Mouse (Mus musculus): ENCODE measurements around the gene Gm20479. TPM values are rescaled to one million over a fixed set of nuclear protein-coding genes. Genes with fewer than 3 reads are reported as not detected.
A peak's percentile ranks its signal among the peaks of the same experiment; 100 is the strongest.

Gene Gm20479
- polyA plus RNA-seq, 1 experiment = 0.11 TPM

DNA sequence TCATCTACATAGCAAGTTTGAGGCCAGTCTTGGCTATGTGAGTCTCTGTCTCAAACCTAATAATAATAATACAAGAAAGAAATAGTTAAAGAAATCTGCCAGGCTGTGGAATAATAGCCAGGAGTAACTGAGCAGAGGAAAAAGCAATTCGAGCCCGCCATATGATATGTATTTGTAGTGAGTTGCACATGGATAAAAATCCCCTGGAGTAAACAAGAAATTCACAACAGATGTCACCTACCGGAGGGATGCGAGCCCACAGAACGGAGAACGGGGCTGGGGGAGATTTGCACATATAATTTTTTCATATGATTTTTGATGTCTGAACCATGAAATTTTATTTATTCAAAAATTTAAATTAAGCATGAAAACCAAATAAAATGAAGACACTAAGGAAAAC lies 22.6 kb upstream of the Gm20479 start:
- no peak overlapping the region for H3K4me3 ChIP-seq
- no peaks in the 10 kb centered on the region for H3K79me2 ChIP-seq (ENCODE audit: control insufficient read depth, insufficient read depth)
- no peaks in the 10 kb centered on the region for H3K36me3 ChIP-seq (ENCODE audit: control insufficient read depth, insufficient read depth)
- H3ac ChIP-seq (ENCODE audit: control insufficient read depth, insufficient read length) = no peak overlapping the region
- no peak for TF ChIP-seq POLR2AphosphoS2 (IDR thresholded peaks at IDR 0.05; ENCODE audit: insufficient read length, low read depth)
- TF ChIP-seq REST (IDR thresholded peaks at IDR 0.05; ENCODE audit: insufficient read depth, insufficient read length) = no peak
- TF ChIP-seq E2F4 (IDR thresholded peaks at IDR 0.05; ENCODE audit: insufficient read depth) = no peak
- TF ChIP-seq SRF (IDR thresholded peaks at IDR 0.05; ENCODE audit: control insufficient read depth, insufficient read length, low read depth) = no peak
- TF ChIP-seq TCF12 (IDR thresholded peaks at IDR 0.05; ENCODE audit: insufficient read depth, poor library complexity, severe bottlenecking) = no peak
- peaks cover 17% of the 10 kb centered on the region for H3K27me3 ChIP-seq (ENCODE audit: control insufficient read depth, insufficient read depth, insufficient read length)
- H3K4me2 ChIP-seq (ENCODE audit: low read depth) = no peak overlapping the region

DNA sequence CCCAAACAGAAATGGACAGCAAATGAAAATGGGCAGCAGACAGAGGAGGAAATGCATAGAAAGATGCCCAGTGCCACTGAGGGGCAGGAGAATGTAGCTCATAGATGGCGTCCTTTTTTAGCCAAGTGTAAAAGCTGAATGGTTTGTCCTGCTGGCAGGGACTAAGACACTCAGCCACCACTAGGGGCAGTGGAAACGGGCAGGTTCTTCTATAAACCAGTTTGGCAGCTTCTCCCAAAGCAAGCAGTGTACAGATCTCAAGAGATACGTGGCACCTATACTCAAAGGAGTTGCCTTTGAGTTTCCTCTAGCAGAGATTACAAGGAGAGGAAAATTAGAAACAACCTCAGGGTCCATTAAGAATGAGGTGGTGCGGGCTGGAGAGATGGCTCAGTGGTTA lies 21.2 kb upstream of the Gm20479 start:
- peaks cover 29% of the 10 kb centered on the region for H3K27me3 ChIP-seq (ENCODE audit: control insufficient read depth, insufficient read depth, insufficient read length)
- TF ChIP-seq USF1 (IDR thresholded peaks at IDR 0.05; ENCODE audit: low read depth) (no peak), SRF (IDR thresholded peaks at IDR 0.05; ENCODE audit: control insufficient read depth, insufficient read length, low read depth) (no peak), MAX (IDR thresholded peaks at IDR 0.05; ENCODE audit: low read depth) (no peak), TCF12 (IDR thresholded peaks at IDR 0.05; ENCODE audit: insufficient read depth, poor library complexity, severe bottlenecking) (no peak), TCF3 (IDR thresholded peaks at IDR 0.05; ENCODE audit: insufficient read length, low read depth) (no peak), E2F4 (IDR thresholded peaks at IDR 0.05; ENCODE audit: insufficient read depth) (no peak), CEBPB (IDR thresholded peaks at IDR 0.05; ENCODE audit: insufficient read depth, poor library complexity, severe bottlenecking) (no peak), POLR2AphosphoS2 (IDR thresholded peaks at IDR 0.05; ENCODE audit: insufficient read length, low read depth) (no peak), MYOG (IDR thresholded peaks at IDR 0.05; ENCODE audit: control insufficient read depth in 1 of 3, insufficient read depth in 1 of 3, insufficient read length in 2 of 3, low read depth in 2 of 3) (no peak), MYOD1 (IDR thresholded peaks at IDR 0.05; ENCODE audit: control insufficient read depth in 1 of 3, insufficient read length in 2 of 3, low read depth in 2 of 3) (no peak), REST (IDR thresholded peaks at IDR 0.05; ENCODE audit: insufficient read depth, insufficient read length) (no peak), POLR2A (IDR thresholded peaks at IDR 0.05; ENCODE audit: insufficient read length, low read depth) (no peak)

DNA sequence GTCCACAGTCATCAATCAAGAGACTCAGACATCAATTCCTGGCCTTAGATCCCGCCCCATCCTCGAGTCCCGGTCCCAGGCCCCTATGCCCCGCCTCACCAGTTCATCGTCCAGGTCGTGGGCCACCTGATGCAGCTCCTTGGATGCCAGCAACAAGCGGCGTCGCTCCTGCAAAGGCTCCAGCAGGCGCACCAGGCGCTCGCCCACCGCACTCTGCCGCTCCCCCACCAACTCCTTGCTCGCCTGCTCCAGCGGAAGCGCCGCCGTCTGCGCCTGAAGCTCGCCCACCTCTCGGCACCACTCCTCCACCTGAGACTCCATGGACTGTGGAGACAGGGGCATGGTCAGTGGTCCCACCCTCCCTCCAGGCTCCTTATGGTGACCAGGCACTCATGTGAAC lies 18.1 kb upstream of the Gm20479 start:
- no peak overlapping the region for H3ac ChIP-seq (ENCODE audit: control insufficient read depth, insufficient read length)
- H3K79me2 ChIP-seq (ENCODE audit: control insufficient read depth, insufficient read depth) = no peaks in the 10 kb centered on the region
- no peaks in the 10 kb centered on the region for H3K36me3 ChIP-seq (ENCODE audit: control insufficient read depth, insufficient read depth)
- no peak for TF ChIP-seq POLR2A (IDR thresholded peaks at IDR 0.05; ENCODE audit: insufficient read length, low read depth)
- TF ChIP-seq USF1 (IDR thresholded peaks at IDR 0.05; ENCODE audit: low read depth) = no peak
- no peak for TF ChIP-seq REST (IDR thresholded peaks at IDR 0.05; ENCODE audit: insufficient read depth, insufficient read length)
- no peak for TF ChIP-seq CEBPB (IDR thresholded peaks at IDR 0.05; ENCODE audit: insufficient read depth, poor library complexity, severe bottlenecking)
- H3K4me2 ChIP-seq (ENCODE audit: low read depth) = no peak overlapping the region
- peaks cover 29% of the 10 kb centered on the region for H3K27me3 ChIP-seq (ENCODE audit: control insufficient read depth, insufficient read depth, insufficient read length)
- no peak overlapping the region for H3K4me3 ChIP-seq

More for the DNA sequence above, 21.2 kb upstream of the Gm20479 start:
- H3K36me3 ChIP-seq (ENCODE audit: control insufficient read depth, insufficient read depth) = no peaks in the 10 kb centered on the region
- H3K4me3 ChIP-seq = no peak overlapping the region
- no peaks in the 10 kb centered on the region for H3K79me2 ChIP-seq (ENCODE audit: control insufficient read depth, insufficient read depth)
- H3ac ChIP-seq (ENCODE audit: control insufficient read depth, insufficient read length) = no peak overlapping the region
- no peak overlapping the region for H3K4me2 ChIP-seq (ENCODE audit: low read depth)

DNA sequence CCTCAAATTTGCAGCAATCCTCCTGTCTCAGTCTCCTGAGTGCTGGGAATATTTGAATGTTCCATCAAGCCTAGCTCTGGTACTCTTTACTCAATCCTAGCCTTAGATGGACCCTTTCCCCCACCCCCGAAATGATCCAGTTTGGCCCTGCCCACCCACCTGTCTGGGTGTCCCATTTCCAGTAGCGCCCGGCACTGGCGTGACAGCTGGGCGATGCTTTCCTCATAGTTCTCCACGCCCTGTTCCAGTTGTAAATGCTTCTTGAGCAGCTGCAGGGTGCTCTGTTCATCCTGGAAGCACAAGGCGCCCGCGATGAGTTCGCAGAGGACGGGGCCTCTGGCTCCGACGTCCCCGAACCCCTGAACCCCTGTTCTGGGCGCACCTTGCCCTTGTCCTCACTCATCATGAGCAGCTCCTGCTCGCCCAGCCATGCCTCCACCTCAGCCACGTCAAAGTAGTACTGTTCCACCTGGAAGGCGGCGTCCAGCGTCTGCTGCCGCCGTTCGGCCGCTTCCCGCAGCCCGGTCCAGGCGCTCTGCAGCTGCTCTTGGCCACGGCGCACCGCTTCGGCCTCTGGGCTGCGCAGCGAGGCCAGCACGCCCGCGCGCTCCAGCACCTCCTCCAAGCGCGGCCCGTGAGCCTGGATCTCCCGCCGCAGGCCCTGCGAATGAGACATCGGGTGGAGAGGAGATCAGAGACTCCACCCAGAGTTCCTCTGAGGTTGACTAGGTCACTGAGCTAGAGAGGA lies 14.7 kb upstream of the Gm20479 start:
- H3K27me3 ChIP-seq (ENCODE audit: control insufficient read depth, insufficient read depth, insufficient read length) = peaks cover 32% of the 10 kb centered on the region
- H3ac ChIP-seq (ENCODE audit: control insufficient read depth, insufficient read length) = no peak overlapping the region
- no peaks in the 10 kb centered on the region for H3K36me3 ChIP-seq (ENCODE audit: control insufficient read depth, insufficient read depth)
- no peak for TF ChIP-seq POLR2AphosphoS2 (IDR thresholded peaks at IDR 0.05; ENCODE audit: insufficient read length, low read depth)
- TF ChIP-seq MYOD1 (IDR thresholded peaks at IDR 0.05; ENCODE audit: control insufficient read depth in 1 of 3, insufficient read length in 2 of 3, low read depth in 2 of 3) = peak in 2 of 3 experiments; percentile 76 to 82
- peak in 2 of 3 experiments; percentile 74 to 88 for TF ChIP-seq MYOG (IDR thresholded peaks at IDR 0.05; ENCODE audit: control insufficient read depth in 1 of 3, insufficient read depth in 1 of 3, insufficient read length in 2 of 3, low read depth in 2 of 3)
- TF ChIP-seq E2F4 (IDR thresholded peaks at IDR 0.05; ENCODE audit: insufficient read depth) = no peak
- TF ChIP-seq TCF3 (IDR thresholded peaks at IDR 0.05; ENCODE audit: insufficient read length, low read depth) = peak; percentile 25
- no peak overlapping the region for H3K4me3 ChIP-seq
- H3K79me2 ChIP-seq (ENCODE audit: control insufficient read depth, insufficient read depth) = no peaks in the 10 kb centered on the region
- H3K4me2 ChIP-seq (ENCODE audit: low read depth) = peak overlapping the region; percentile 30

DNA sequence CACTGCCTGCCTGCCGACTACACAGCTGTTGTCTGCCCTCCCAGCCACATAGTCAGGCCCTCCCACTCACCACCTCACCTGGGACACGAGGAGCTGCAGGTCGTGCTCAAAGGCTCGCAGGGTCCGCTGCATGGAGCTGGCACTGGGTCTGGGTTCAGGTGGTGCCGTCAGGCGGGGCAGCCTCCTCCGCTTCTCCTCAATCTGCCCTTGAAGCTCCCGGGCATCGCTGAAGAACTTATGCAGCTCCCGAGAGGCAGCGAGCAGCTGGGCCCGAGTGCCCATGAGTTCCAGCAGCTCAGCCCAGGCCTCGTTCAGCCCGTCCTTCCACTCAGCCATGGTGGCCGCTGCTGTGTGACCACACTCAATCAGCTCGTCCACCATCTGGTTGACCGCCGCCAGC lies 11.9 kb upstream of the Gm20479 start:
- Histone ChIP-seq H3K79me2 (ENCODE audit: control insufficient read depth, insufficient read depth) (no peaks in the 10 kb centered on the region), H3K4me3 (no peak overlapping the region), H3K4me2 (ENCODE audit: low read depth) (no peak overlapping the region), H3ac (ENCODE audit: control insufficient read depth, insufficient read length) (no peak overlapping the region), H3K36me3 (ENCODE audit: control insufficient read depth, insufficient read depth) (no peaks in the 10 kb centered on the region), H3K27me3 (ENCODE audit: control insufficient read depth, insufficient read depth, insufficient read length) (peaks cover 11% of the 10 kb centered on the region)
- peak in 1 of 3 experiments; percentile 13 for TF ChIP-seq MYOG (IDR thresholded peaks at IDR 0.05; ENCODE audit: control insufficient read depth in 1 of 3, insufficient read depth in 1 of 3, insufficient read length in 2 of 3, low read depth in 2 of 3)
- TF ChIP-seq POLR2A (IDR thresholded peaks at IDR 0.05; ENCODE audit: insufficient read length, low read depth) = no peak

Measured in myocyte (in vitro differentiated cells).